Mouse (Mus musculus): ENCODE measurements around the gene Hoxd9.

Hoxd9 gene

DNA sequence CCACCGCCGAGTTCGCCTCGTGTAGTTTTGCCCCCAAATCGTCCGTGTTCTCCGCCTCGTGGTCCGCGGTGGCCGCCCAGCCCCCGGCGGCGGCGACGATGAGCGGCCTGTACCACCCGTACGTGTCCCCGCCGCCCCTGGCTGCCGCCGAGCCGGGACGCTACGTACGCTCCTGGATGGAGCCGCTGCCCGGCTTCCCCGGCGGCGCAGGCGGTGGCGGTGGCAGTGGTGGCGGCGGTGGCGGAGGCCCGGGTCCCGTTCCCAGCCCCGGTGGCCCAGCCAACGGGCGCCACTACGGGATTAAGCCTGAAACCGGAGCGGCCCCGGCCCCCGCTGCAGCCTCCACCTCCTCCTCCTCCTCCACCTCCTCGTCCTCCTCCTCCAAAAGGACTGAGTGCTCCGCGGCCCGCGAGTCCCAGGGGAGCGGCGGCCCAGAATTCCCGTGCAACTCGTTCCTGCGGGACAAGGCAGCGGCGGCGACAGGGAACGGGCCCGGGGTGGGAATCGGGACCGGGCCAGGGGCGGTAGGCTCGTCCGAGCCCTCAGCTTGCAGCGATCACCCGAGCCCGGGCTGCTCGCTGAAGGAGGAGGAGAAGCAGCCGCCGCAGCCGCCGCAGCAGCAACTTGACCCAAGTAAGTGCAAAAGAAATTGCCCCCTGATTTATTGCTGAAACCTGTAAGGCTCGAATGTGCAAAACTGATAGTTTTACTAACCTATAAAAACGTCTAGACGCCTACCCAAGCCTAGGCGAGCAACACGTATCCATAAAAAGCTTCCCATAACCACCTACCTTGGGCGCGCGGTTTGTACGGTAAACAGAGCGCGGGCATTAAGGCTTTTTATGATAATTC is 900 bp downstream of the Hoxd9 start:
- no peak for DNase-seq (ENCODE audit: low spot score)

DNA sequence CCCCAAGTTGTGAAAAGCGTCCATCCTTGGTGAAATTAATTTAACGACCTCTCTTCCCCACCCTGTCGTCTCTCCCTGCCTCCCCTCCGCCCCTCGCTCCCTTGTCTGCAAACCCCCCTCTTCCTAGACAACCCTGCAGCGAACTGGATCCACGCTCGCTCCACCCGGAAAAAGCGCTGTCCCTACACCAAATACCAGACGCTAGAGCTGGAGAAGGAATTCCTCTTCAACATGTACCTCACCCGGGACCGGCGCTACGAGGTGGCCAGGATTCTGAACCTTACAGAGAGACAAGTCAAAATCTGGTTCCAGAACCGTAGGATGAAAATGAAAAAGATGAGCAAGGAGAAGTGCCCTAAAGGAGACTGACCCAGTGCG is 1.5 kb downstream of the Hoxd9 start:
- no peak for DNase-seq (ENCODE audit: low spot score)

DNA sequence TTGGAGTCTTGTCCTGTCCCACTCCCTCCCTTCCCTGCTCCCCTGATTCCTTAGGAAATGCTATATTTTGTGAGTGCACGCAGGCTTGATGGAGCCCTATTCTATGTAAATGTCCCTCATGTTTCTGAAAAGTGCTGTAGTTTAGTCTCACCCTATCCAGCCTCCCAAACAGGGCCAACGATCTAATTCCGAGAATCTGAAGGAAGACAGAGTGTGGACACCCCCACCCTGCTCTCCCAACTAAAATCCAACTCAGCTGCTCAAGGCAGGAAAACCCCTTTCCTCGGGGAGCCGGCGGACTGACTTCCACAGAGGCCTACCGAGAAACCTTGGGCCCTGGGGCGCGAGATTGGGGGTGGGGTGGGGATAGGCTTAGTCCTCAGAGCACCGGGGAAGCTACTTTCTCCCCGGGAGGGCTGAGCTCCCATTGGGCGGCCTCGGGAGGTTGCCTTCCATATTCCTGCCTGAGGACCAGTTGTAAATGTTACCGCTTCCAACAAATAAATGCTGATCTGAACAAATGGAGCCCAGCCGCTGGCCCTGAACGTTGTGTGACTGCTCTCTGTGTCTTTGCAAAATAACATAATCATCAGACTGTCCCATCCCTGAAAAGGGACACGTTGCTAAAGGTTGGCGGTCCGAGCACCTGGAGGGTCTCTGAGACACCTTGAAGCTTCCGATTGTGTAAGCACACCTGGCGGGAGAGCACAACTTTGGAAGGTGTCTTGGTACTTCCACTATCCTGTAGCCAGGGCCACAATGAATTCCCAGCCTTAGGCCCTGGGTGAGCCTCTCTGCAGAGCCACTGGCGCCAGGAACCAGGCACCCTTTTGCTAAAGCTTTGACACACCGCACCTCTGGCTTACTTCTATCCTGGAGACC is 2.4 kb downstream of the Hoxd9 start:
- no peak for DNase-seq (ENCODE audit: low spot score)

DNA sequence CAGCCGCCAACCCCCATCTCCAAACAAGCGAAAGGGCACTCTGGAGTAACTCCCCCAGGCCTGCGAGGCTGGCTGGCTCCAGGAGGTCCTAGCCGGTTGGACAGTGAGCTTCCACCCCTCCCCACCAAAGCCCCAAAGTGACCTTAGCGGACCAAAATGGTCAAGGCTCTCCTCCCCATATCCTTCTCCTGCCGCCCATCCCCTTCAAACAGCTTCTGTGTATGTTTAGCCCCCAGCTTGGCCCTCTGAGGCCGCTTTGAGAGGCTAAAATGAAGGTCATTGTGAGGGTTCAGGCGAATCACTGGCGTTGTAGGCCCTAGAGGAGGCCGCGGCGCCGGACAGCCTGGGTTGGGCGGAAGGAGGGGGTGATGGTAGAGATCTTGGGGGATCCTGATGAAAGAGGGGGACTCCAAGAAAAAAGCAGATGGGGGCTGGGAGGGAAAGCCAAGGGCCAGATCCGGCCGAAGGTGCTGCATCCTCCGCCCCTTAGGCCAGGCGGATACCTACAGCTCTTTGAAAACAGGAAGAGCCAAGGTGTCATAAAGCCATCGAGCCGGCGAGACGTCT is 3.1 kb downstream of the Hoxd9 start:
- no peak for DNase-seq (ENCODE audit: low spot score)

DNA sequence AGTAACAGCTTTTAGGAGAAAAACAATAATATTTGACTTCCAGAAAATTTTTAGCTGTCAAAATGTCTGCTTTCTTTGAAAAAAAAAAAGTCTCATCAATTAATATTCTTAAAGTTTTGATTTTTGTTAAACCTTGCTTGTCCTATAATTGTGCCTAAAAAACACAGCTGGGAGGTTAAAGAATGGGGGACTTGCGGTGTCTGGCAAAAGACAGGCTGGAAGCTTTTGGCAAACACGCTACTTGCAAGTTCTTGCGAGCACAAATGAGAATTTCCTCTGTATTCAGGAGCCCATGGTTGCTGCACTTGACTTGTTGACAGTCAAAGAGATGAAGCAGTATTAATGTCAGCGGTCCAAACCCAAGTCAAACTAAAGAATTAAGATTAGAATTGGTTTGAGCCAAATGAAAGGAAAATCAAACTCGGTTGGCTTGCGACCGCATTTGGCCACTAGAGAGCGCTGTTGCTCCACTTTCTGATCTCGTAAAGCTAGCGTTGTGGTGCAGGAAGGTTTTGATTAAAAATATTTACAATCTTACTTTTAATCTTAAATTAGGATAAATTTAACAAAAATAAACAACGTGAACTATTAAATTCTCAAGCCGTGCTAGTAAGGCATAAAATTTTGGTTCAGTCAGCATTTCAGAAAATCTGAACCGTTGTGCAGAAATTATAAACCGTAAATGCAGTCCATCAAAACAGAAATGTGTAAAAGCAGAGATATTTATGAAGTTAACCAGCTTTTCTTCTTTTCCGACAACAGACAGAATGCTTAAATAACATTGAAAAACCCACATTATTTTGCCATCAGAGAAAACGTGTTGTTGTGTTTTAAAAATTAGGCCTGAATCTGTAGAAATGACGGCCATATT is 4.7 kb downstream of the Hoxd9 start:
- DNase-seq (ENCODE audit: low spot score), result peak; percentile 93

DNA sequence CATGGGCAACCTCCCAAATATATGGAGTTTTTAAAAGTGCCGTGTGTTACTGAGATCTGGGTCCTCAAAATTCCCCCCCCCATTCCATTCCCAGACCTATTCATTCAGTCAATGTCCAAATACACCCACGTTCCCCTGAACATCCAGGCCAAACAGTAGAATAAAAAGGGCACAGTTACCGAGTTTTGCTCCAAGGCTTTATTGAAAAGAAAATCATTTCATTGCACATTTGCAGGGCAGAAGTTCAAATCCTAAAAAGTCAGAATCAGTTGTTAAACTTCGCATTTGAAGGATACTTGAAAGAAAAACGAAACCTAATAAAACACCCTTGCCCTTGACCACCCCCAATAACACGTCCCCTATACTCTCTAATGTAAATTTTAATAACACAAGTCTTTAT is 5.3 kb downstream of the Hoxd9 start:
- DNase-seq (ENCODE audit: low spot score), result no peak

DNA sequence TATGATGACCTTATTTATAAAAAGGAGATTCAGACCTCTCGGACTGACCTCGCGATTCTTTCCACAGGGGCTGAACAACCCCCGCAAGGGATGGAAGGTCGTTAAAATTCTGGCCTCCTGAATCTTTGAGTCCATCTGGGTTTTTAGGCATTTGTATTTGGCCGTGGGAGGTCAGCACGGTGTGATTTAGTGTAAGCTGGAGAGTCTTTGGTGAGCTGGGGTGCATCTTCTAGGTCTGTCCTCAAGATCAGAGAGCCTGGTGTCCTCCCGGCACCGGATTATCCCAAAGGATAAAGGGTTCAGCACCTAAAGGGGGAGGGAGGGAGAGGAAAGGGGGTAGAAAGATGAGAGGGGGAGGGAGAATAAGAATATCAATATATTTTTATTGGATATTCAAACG is 5.8 kb downstream of the Hoxd9 start:
- no peak for DNase-seq (ENCODE audit: low spot score)

DNA sequence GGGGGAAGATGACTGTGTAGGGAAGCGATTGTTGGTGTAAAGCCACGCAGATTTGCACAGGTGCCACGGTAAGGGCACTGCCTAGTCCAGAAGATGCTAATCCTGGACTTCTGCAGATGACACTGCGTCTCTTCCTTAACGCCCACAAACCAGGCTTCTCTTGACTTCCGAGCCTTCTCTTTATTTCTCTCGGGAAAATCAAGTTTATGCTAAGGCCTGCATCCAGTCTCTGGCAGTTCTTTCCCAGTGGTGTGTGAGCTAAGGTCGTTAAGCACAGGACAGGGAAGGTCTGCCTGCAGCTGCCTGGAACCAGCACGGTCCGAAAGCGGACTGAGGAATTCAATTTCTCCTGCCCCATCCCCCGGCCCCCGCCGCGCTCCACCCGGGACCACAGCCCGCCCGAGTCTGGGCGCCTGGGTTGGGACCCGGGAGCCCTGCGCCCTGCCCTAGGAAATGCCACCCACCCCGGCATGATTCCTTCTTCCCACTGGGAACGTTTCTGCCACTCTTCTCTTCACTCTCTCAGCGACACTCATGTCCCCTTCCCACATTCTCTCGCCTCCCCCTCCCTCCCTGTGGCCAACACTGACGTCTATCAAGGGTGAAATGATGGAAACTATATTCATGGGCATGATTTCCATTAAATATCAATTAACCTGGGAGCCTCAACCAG is 6.3 kb downstream of the Hoxd9 start:
- DNase-seq (ENCODE audit: low spot score), result no peak

DNA sequence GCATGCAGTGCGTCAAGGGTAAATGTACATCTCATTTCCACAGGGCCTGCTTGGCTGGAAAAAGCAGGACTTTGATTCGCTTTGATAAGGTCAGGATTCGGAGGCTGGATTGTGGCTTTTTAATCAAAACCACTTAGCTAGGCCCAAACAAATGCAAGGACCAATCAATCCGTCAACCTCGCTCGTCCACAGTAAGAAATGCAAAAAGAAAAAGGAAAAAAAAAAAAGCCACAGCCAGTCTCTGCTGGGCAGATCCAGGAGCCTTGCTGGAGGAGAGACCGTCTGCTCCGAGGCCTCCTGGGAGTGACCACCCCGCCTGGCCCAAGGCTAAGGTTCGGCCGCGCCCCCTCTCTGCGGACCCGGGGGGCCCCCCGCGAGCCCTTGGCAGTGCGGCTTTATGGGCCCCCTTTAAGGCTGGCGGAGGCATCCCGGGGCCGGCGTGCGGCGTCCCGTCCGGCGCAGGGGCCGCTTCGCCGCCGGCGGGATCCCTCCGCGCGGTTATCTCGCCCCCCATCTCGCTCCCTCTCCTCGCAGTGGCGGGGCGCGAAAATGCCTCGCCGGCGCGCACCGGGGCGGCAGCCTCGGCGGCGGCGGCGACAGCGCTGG is 7.0 kb downstream of the Hoxd9 start, which contains the start of gene Hoxd8:
Gene Hoxd8, plus strand, starts transcription at position 223 of the 606 bp plus-strand sequence.
- no peak for DNase-seq (ENCODE audit: low spot score)

DNA sequence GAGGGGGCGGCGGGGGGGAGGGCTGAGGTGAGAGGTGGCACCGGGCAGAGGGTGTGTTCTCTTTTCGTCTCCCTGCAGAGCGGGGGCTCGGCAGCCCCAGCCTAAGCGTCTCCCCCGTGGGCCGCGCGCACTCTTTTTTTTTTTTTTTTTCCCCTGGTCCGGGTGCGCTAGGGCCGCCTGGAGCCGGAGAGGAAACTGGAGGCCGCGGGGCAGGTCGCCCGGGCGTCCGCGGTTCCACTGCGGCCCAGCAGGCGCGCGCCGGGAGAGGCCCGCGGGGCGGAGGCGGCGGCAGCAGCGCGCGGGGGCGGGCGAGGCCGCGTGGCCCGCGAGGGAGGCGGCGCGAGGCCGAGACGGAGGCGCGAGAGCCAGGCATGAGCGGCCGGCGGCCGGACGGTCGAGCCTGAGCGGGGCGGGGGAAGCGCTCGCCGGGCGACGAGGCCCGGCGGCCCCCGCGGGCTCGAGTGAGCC is 7.5 kb downstream of the Hoxd9 start:
- DNase-seq (ENCODE audit: low spot score), result no peak

DNA sequence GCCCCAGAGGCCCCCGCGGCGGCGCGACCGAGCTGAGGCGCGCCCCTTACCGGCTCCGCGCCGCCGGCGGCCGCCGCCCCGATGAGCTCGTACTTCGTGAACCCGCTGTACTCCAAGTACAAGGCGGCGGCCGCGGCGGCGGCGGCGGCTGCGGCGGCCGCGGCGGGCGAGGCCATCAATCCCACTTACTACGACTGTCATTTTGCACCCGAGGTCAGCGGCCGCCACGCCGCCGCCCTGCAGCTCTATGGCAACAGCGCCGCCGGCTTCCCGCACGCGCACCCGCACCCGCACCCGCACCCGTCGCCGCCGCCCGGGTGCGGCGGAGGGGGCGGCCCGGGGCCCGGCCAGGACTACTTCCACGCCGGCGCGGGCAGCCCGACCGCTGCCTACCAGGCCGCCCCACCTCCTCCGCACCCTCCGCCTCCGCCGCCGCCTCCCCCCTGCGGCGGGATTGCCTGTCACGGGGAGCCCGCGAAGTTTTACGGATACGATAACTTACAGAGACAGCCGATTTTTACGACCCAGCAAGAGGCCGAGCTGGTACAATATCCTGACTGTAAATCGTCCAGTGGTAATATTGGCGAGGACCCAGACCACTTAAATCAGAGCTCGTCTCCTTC is 8.1 kb downstream of the Hoxd9 start:
- no peak for DNase-seq (ENCODE audit: low spot score)

DNA sequence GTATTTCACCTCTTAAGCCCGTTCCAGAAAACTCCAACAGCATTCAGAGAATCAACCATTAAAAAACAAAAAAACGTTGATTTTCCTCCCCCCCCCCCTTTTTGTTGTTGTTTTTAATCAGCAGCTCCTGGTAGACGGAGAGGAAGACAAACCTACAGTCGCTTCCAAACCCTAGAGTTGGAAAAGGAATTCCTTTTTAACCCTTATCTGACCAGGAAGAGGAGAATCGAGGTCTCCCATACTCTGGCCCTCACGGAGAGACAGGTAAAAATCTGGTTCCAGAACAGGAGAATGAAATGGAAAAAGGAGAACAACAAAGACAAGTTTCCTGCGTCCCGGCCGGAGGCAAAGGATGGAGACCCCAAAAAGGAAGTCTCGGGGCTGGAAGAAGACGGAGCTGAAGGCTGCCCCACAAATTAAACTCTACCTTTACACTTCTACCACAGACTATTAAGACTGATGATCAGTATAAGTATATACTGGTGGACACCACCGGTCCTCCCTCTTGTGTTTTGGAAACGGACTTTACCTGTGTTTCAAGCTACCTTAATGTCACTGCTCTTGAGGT is 8.9 kb downstream of the Hoxd9 start:
- DNase-seq (ENCODE audit: low spot score), result no peak

DNA sequence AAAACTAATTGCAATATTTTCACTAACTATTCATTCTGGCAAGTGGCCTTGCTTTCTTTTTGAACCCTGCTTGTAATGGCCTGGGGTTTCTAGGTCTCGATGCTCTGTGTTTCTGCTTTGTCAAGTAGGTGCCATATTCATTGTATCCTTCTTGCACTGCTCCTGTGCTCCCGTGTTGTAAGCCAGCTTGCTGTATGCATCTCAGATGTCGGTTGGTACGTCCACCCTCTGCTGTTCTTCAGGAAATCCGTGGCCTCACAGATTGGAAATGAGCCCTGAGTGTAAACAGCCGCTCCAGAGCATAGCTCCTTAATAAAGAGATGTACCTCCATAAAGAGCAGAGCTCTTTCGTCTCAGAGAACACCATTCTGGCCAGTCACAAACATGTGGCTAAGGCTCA is 10.1 kb downstream of the Hoxd9 start:
- DNase-seq (ENCODE audit: low spot score), result no peak

DNA sequence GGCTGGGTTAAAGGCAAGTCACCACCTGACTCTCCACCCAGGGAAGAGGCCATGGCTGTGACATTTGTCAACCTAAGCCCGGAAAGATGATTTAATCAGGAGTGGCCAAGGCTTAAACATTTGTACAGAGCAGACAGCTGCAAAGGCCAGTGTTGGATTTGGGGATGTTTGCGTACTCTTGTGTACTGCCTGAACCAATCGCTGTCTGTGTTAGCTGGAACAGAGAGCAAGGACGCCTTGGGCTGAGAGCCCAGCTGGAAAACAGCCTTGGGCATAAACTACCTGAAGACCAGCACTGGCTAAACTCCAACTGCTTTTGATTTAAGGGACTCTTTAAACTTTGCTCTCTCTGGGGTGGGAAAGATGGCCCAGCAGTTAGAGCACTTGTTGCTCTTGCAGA is 11.1 kb downstream of the Hoxd9 start:
- DNase-seq (ENCODE audit: low spot score), result no peak

DNA sequence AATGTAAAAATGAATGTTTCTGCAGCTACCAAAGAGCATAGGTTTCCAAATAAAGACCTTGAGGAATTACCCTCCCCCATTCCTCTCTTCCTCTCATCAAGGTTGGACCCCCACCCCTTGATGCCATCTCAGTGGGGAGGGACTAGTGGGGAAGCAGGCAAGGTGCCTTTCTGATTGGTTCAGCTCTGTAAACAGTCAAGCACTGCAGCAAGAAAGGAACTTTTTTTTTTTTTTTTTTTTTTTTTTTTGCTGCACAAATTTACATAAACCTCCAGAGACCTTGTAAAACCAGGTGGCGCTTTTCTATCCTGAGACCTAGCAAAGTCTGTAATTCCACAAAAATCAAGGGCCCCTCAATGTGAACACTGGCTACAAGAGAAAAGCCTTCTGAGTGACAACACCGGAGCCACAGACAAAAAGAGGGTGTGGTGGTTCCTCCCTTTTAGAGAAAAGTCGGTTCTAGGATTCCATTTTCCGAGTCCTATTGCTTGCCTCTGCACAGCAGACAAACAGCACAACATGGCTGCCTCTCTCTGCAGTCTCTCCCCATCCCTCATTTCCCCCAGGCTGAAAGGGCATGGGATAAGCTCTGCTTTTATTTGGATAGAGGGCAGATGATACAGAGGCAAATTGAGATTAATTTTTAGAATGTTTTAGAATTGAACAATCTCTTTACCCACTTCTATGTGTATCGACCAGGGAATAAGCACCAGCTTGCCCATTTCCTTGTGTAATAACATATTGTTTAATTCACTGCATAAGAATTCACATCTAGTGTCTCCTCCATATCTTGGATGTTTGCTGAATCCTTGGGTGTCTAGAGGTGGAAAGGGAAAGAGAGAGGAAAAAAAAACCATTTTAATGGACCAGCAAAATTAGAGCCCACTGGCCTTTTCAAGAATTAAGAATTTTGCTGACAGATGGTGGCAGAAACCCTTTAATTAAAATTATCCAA is 12.2 kb downstream of the Hoxd9 start:
- no peak for DNase-seq (ENCODE audit: low spot score)

DNA sequence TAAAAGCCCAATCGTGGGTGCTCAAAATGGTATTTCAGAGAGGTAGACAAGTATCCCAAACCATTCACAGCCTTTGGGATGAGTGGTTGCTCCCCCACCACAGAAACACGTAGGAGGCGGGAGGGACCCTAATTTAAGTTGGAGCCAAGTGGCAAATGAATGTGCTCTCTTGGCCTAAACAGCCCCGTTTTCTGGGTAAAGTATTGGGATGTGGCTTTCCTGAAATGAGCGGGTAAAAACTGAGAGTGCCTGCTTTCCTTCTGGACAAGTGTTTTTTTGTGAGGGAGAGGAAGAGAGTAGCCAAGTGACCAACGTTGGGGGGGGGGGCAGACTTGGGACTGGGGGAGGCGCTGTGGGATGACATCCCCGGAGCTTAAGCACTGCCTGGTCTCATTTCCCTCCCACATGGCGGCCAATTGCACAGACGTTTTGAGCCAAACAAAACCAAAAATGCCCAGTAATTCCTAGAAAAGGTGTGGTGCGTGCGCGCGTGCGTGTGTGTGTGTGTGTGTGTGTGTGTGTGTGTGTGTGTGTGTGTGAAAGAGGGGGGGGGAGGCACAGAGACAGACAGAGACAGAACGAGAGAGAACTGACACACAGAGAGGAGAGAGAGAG is 13.5 kb downstream of the Hoxd9 start:
- no peak for DNase-seq (ENCODE audit: low spot score)

DNA sequence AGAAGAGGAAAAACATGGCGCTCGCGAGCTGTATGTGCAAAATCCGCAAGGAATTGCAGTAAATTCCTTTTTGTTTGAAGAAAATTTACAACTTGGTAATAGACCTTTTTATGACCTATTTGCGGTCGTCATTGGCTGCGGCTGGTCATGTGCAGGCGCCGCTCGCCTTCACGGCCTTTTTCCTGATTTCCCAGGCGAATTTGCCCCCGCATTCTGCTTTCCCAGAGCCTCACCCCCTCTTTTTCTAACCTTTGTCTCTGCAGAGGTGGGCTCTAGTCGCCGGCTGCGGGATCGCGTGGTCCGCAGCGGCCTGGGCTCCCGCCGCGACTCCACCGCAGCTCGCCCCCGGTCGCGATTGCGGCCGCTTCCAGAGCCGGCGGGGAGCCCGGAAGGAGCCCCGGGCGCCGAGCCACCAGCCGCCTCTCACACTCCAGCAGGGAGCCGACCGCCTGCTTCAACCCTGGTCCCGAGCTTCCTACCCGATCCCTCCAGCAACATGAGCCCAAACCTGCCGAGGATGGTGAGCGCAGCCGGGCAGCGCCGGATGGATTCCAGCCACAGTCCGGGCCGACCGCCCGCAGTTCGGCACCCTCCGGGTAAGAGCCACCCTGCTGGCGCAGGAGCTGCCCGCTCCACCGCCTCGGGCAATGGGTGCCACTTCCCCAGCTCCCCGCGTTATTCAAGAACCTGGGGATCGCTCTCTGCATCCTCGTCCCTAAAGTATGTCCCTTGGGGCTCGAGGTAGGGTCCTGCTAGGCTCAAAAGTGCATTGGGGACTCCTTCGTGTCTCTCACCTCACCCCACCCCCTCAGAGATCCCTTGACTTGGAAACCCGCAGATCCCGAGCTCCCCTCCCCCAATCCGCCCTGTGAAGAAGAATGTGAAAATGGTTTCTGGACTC is 14.4 kb downstream of the Hoxd9 start, which contains the start of the genes Hoxd3 and Hoxd4:
Gene Hoxd3, plus strand, starts transcription at position 207 of the 901 bp plus-strand sequence.
Gene Hoxd4, plus strand, starts transcription at position 209 of the 901 bp plus-strand sequence.
- no peak for DNase-seq (ENCODE audit: low spot score)

All from embryo, embryonic 10.5 days (tissue).